Mouse (Mus musculus) limb, embryonic 11.5 days (tissue): Measurements from ENCODE around the gene Gm49345. TPM values are rescaled to one million over a fixed set of nuclear protein-coding genes. Genes with fewer than 3 reads are reported as not detected.
"Not testable (repeated sequence)": the region's sequence is repeated elsewhere in the genome, so short reads cannot be mapped to it uniquely, and the experiment has no call there.

ENCODE experiments used
- ATAC-seq: fragments of 200-750 bp; cut with Nextera tagmentation; 2 replicates; pipeline ENCODE4 v1.8.0; 2017; ENCODE audit warnings: low read depth; ENCODE audit not compliant: insufficient number of reproducible peaks, low FRiP score, low TSS enrichment
- DNase-seq: peaks from one replicate; pipeline ENCODE4 v3.0.0-alpha.2; 2015; ENCODE audit warnings: low spot score
- H3K27ac ChIP-seq: fragments of 300-500 bp; sonication (generic); replicated peaks from 2 replicates; pipeline ENCODE4 v1.5.1; 2014; ENCODE audit warnings: low read depth, mild to moderate bottlenecking, low read length
- H3K27me3 ChIP-seq: fragments of 300-500 bp; sonication (generic); 2 replicates; pipeline ENCODE4 v1.6.1; 2014; ENCODE audit warnings: mild to moderate bottlenecking, low read length, mixed read lengths; ENCODE audit not compliant: control insufficient read depth, insufficient read depth
- H3K36me3 ChIP-seq: fragments of 300-500 bp; sonication (generic); 2 replicates; pipeline ENCODE4 v1.6.1; 2014; ENCODE audit warnings: mild to moderate bottlenecking, low read length, moderate library complexity, mixed read lengths; ENCODE audit not compliant: control insufficient read depth, insufficient read depth
- H3K4me1 ChIP-seq: fragments of 300-500 bp; sonication (generic); 2 replicates; pipeline ENCODE4 v1.6.1; 2014; ENCODE audit warnings: low read length, mixed read lengths; ENCODE audit not compliant: control insufficient read depth, insufficient read depth
- H3K4me2 ChIP-seq: fragments of 300-500 bp; sonication (generic); 2 replicates; pipeline ENCODE4 v1.6.1; 2014; ENCODE audit warnings: low read depth, mild to moderate bottlenecking, moderate library complexity; ENCODE audit not compliant: severe bottlenecking
- H3K4me3 ChIP-seq: fragments of 300-500 bp; sonication (generic); 2 replicates; pipeline ENCODE4 v1.5.1; 2014; ENCODE audit warnings: low read depth, low read length
- H3K9ac ChIP-seq: fragments of 300-500 bp; sonication (generic); 2 replicates; pipeline ENCODE4 v1.6.1; 2014; ENCODE audit warnings: mild to moderate bottlenecking, low read length
- H3K9me3 ChIP-seq: fragments of 300-500 bp; sonication (generic); 2 replicates; pipeline ENCODE4 v1.6.1; 2016; ENCODE audit warnings: low read length; ENCODE audit not compliant: control insufficient read depth
- WGBS: fragments of 180-500 bp; shearing (Covaris S2); extraction: QIAGEN DNeasy Blood & Tissue Kit; methylation state at CpG from one replicate; pipeline ENCODE4 v1.1.7; 2014; 5-methylcytosine and 5-hydroxymethylcytosine counted together
- polyA plus RNA-seq: library from polyadenylated mRNA; unstranded; fragments of >200 nt; fragmentation: Nextera tagmentation; extraction: Ambion mirVana; gene quantifications from 2 replicates; pipeline ENCODE4 v1.2.1, GENCODE M21; 2014

The Gm49345 gene
- not detected in 2 replicates for polyA plus RNA-seq

DNA sequence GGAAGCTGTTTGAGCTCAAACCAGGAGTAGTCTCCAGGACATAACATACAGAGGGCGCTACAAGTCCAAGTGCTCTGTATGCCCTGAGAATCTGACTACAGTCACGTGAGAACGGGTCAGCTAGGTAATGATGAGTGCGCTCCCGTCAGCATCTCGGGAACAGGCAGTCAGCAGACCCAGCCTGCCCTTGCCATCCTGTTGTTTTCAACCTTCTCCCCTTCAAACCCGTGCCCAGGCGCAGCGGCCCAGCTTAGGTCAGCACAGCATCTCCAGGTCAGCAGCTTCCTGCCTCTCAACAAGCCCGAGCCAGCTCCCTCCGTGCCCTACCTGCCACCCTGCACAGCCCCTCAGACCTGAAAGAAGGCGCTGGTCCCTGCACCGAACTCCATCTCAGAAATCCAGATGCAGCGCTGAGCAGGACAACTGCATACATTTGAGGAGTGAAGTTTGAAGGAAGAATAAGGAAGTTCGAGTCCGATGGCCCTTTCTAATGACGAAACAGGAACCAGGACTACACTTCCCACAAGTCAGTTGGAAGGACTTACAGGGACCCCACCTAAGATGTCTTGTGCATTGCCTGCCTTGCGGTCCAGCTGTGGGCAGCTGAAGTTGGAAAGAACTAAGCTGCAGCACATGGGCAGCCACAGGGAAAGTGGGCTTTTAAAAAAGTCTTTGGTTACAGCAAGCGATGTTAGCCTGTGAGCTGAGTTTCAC, at the start of gene Gm49345, which contains the start of gene Zfp729a:
Gene Gm49345 (minus strand): TSS at position 476 of the 714 bp plus-strand sequence.
Gene Zfp729a (minus strand): TSS at position 498 of the 714 bp plus-strand sequence.
- DNase-seq (peak; percentile 81), ATAC-seq (peak; percentile 98)
- Histone ChIP-seq H3K4me1 (no peaks in the 10 kb centered on the region), H3K9ac (peak within 1 kb of the TSS; percentile 81), H3K4me3 (peak within 1 kb of the TSS; percentile 77), H3K4me2 (peak within 1 kb of the TSS; percentile 45), H3K9me3 (no peaks in the 10 kb centered on the region), H3K36me3 (no peaks in the 10 kb centered on the region), H3K27ac (no peak within 1 kb of the TSS), H3K27me3 (no peaks in the 10 kb centered on the region)
- under 1% methylated on average over 19 of the region's 19 CpGs for WGBS

DNA sequence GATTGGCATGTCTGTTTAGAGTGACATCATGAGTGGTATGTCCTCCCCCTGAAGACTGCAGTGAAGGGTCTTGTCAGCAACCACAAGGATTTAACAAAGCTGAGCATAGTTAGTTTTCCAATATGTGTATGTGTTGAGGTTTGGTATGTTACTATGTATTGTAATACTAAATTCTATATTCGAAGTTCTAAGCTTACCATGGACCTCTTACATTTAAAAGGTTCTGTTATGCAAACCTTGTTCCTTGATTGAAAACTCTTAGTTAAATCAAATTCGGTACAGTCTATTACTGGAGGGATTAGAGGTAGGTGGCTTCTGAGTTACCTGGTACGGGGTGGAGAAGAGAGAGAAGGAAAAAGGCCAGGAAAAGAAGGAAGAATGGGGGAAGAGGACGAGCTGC, 49.4 kb upstream of the Gm49345 start, which contains the start of gene Zfp738:
Gene Zfp738 (minus strand): TSS at position 101 of the 400 bp plus-strand sequence.
- WGBS = 82% methylated on average over 4 of the region's 4 CpGs

DNA sequence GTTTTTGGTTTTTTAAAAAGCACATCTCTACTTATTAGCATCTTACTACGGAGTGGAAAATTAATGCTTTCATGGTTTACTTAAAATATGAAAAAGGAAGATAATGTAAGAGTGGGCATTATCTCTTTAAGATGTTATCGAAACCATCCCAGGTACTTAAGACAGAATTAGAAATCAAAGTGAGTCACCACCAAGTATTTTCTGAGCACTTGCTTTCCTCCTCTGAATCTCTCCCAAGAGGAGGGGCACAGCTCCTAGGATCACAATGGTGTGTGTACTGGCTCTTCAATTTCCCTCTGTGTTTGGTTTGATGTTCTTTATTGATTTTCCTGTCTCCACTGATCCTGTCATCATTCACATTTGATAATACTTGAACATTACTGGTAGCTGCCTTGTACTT, 46.3 kb upstream of the Gm49345 start:
- not testable (repeated sequence) for H3K9ac ChIP-seq, ATAC-seq
- WGBS = 83% methylated on average over 2 of the region's 2 CpGs

More for the DNA sequence above, 49.4 kb upstream of the Gm49345 start, which contains the start of gene Zfp738:
- no peaks in the 10 kb centered on the region for H3K36me3 ChIP-seq
- no peaks in the 10 kb centered on the region for H3K9me3 ChIP-seq
- no peak within 1 kb of the TSS for H3K4me2 ChIP-seq
- H3K27ac ChIP-seq = no peak within 1 kb of the TSS
- no peak for DNase-seq
- no peak for ATAC-seq
- H3K4me1 ChIP-seq = no peaks in the 10 kb centered on the region
- H3K4me3 ChIP-seq = no peak within 1 kb of the TSS
- H3K27me3 ChIP-seq = no peaks in the 10 kb centered on the region
- no peak within 1 kb of the TSS for H3K9ac ChIP-seq

DNA sequence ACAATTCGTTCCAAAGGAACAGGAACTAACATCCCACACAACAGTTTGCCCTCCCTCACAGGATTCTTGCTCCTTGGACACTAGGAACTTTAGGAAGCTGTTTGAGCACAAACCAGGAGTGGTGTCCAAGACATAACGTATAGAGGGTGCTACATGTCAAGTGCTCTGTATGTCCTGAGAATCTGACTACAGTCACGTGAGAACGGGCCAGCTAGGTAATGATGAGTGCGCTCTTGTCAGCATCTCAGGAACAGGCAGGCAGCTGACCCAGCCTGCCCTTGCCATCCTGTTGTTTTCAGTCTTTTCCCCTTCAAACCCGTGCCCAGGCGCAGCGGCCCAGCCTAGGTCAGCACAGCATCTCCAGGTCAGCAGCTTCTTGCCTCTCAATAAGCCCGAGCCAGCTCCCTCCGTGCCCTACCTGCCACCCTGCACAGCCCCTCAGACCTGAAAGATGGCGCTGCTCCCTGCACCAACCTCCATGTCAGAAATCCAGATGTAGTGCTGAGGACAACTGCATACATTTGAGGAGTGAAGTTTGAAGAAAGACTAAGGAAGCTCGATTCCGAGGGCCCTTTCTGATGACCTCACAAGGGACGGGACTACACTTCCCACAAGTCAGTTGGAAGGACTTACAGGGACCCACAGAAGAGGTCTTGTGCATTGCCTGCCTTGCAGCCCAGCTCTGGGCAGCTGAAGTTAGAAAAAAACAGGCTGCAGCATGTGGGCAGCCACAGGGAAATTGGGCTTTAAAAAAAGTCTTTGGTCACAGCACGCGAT, 45.6 kb upstream of the Gm49345 start:
- peak; percentile 82 for DNase-seq
- peak overlapping the region; percentile 67 for H3K4me3 ChIP-seq
- H3K9me3 ChIP-seq, H3K27me3 ChIP-seq, H3K27ac ChIP-seq, H3K36me3 ChIP-seq, H3K4me1 ChIP-seq: not testable (repeated sequence)
- peak overlapping the region; percentile 58 for H3K4me2 ChIP-seq
- ATAC-seq = peak; percentile 100
- H3K9ac ChIP-seq = peak overlapping the region; percentile 72
- 14% methylated on average over 16 of the region's 16 CpGs for WGBS

More for the DNA sequence above, 46.3 kb upstream of the Gm49345 start:
- H3K4me3 ChIP-seq, H3K4me1 ChIP-seq, H3K27me3 ChIP-seq, H3K9me3 ChIP-seq, H3K4me2 ChIP-seq, DNase-seq, H3K36me3 ChIP-seq, H3K27ac ChIP-seq: not testable (repeated sequence)

DNA sequence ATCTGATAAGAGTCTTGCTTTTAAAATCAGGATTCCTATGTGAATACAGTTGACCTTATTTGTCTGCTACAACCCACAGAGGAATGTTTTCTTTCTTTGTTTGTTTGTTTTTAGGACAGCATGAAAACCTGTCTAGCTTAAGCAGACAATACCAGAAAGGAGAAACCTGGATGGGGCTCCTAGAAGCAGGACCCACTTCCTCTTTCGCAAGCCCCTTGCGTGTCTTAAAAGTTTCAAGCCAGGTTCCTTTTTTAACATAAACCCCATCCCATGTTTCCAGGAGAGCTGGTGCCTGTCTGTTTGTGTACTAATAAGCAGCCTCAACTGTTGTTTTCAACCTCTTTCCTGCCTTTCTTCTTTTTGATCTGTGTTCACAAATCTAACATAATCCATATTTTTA, 37.3 kb upstream of the Gm49345 start:
- H3K27me3 ChIP-seq = no peaks in the 10 kb centered on the region
- DNase-seq = no peak
- no peak overlapping the region for H3K9ac ChIP-seq
- H3K4me1 ChIP-seq = no peaks in the 10 kb centered on the region
- H3K36me3 ChIP-seq = no peaks in the 10 kb centered on the region
- no peak overlapping the region for H3K27ac ChIP-seq
- no peak overlapping the region for H3K4me2 ChIP-seq
- WGBS = 92% methylated on average over 2 of the region's 2 CpGs
- ATAC-seq = no peak
- no peaks in the 10 kb centered on the region for H3K9me3 ChIP-seq
- H3K4me3 ChIP-seq = no peak overlapping the region

DNA sequence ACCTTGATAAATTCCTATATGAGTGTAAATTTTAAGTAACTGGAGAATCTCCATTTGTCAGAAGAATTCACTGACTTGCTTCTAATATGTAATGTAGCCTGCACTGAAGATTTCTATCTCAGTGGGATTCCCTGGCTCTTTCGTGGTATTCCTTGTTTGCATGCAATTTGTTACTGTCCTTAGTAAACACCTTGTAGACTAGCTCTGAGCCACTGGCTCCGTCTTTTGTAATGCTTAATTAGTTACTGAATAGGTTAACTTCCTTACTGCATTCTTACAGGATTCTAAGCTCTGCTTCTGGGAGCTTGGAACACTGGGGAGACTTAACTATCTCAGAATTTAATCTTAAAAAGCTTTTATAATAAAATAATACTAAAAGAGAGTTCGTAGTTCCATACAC, 14.9 kb upstream of the Gm49345 start:
- H3K9me3 ChIP-seq = no peaks in the 10 kb centered on the region
- no peak for DNase-seq
- 58% methylated on average over 3 of the region's 3 CpGs for WGBS
- H3K27ac ChIP-seq = no peak overlapping the region
- H3K9ac ChIP-seq = no peak overlapping the region
- no peak for ATAC-seq
- no peaks in the 10 kb centered on the region for H3K4me1 ChIP-seq
- no peaks in the 10 kb centered on the region for H3K27me3 ChIP-seq
- no peak overlapping the region for H3K4me2 ChIP-seq
- no peak overlapping the region for H3K4me3 ChIP-seq
- no peaks in the 10 kb centered on the region for H3K36me3 ChIP-seq

DNA sequence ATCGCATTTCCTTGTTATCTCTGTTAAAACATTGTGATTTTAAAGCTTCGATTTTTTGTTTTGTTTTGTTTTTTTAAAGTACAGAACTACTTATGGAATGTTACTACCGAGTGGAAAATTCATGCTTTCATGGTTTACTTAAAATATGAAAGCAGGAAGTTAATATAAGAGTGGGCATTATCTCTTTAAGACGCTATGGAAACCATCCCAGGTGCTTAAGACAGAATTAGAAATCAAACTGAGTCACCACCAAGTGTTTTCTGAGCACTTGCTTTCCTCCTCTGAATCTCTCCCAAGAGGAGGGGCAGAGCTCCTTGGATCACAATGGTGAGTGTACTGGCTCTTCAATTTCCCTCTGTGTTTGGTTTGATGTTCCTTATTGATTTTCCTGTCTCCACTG, 27.5 kb downstream of the Gm49345 start:
- Histone ChIP-seq H3K27ac (no peak overlapping the region), H3K9me3 (no peaks in the 10 kb centered on the region), H3K36me3 (no peaks in the 10 kb centered on the region), H3K9ac (no peak overlapping the region), H3K4me1 (no peaks in the 10 kb centered on the region), H3K4me2 (no peak overlapping the region), H3K27me3 (no peaks in the 10 kb centered on the region), H3K4me3 (no peak overlapping the region; the same call in 1 of the 2 replicates)
- DNase-seq (no peak), ATAC-seq (no peak)
- WGBS = 90% methylated on average over 4 of the region's 4 CpGs

DNA sequence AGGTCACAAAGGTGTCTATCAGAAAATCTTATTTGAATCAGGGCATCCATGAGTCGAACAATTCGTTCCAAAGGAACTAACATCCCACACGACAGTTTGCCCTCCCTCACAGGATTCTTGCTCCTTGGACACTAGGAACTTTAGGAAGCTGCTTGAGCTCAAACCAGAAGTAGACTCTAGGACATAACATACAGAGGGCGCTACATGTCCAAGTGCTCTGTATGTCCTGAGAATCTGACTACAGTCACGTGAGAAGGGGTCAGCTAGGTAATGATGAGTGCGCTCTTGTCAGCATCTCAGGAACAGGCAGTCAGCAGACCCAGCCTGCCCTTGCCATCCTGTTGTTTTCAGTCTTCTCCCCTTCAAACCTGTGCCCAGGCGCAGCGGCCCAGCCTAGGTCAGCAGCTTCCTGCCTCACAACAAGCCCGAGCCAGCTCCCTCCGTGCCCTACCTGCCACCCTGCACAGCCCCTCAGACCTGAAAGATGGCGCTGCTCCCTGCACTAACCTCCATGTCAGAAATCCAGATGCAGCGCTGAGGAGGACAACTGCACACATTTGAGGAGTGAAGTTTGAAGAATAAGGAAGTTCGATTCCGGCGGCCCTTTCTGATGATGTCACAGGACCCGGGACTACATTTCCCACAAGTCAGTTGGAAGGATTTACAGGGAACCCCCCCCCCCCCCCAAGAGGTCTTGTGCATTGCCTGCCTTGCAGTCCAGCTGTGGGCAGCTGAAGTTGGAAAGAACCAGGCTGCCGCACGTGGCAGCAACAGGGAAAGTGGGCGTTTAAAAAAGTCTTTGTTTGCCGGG, 28.3 kb downstream of the Gm49345 start, which contains the start of gene Zfp729b:
Gene Zfp729b (minus strand): TSS at position 642 of the 811 bp plus-strand sequence.
- H3K9me3 ChIP-seq = no peaks in the 10 kb centered on the region
- H3K4me2 ChIP-seq = peak within 1 kb of the TSS; percentile 47
- no peaks in the 10 kb centered on the region for H3K27me3 ChIP-seq
- H3K36me3 ChIP-seq = no peaks in the 10 kb centered on the region
- 5% methylated on average over 20 of the region's 20 CpGs for WGBS
- peak within 1 kb of the TSS; percentile 65 for H3K4me3 ChIP-seq
- H3K9ac ChIP-seq = peak within 1 kb of the TSS; percentile 72
- peak; percentile 90 for DNase-seq
- H3K27ac ChIP-seq = no peak within 1 kb of the TSS; the same call in 1 of the 2 replicates
- H3K4me1 ChIP-seq = no peaks in the 10 kb centered on the region
- ATAC-seq = peak; percentile 97
